Mouse (Mus musculus) embryonic facial prominence, embryonic 11.5 days (tissue): ENCODE measurements around the gene Csde1. TPM values are rescaled to one million over a fixed set of nuclear protein-coding genes. Genes with fewer than 3 reads are reported as not detected.
A peak's percentile ranks its signal among the peaks of the same experiment; 100 is the strongest.

Experiments
- ATAC-seq: fragments of 200-750 bp; cut with Nextera tagmentation; replicated peaks from 2 replicates; pipeline ENCODE4 v1.8.0; 2017; ENCODE audit warnings: low read depth; ENCODE audit not compliant: insufficient number of reproducible peaks, low FRiP score, low TSS enrichment
- DNase-seq: peaks from one replicate; pipeline ENCODE4 v3.0.0-alpha.2; 2015; ENCODE audit warnings: low spot score
- H3K27ac ChIP-seq: fragments of 300-500 bp; sonication (generic); replicated peaks from 2 replicates; pipeline ENCODE4 v1.5.1; 2014; ENCODE audit warnings: mild to moderate bottlenecking, low read depth, low read length, control low read depth
- H3K27me3 ChIP-seq: fragments of 300-500 bp; sonication (generic); 2 replicates; pipeline ENCODE4 v1.6.1; 2014; ENCODE audit warnings: mild to moderate bottlenecking, low read length, moderate library complexity, mixed read lengths; ENCODE audit not compliant: control insufficient read depth, insufficient read depth
- H3K36me3 ChIP-seq: fragments of 300-500 bp; sonication (generic); replicated peaks from 2 replicates; pipeline ENCODE4 v1.6.1; 2014; ENCODE audit warnings: low read depth, mild to moderate bottlenecking, low read length, moderate library complexity, mixed read lengths; ENCODE audit not compliant: control insufficient read depth, insufficient read depth
- H3K4me1 ChIP-seq: fragments of 300-500 bp; sonication (generic); 2 replicates; pipeline ENCODE4 v1.6.1; 2014; ENCODE audit warnings: low read length, mixed read lengths; ENCODE audit not compliant: control insufficient read depth, insufficient read depth
- H3K4me2 ChIP-seq: fragments of 300-500 bp; sonication (generic); 2 replicates; pipeline ENCODE4 v1.6.1; 2014; ENCODE audit warnings: low read depth, mild to moderate bottlenecking, control low read depth, low read length, moderate library complexity
- H3K4me3 ChIP-seq: fragments of 300-500 bp; sonication (generic); 2 replicates; pipeline ENCODE4 v1.5.1; 2014; ENCODE audit warnings: low read depth, low read length, control low read depth
- H3K9ac ChIP-seq: fragments of 300-500 bp; sonication (generic); replicated peaks from 2 replicates; pipeline ENCODE4 v1.6.1; 2014; ENCODE audit warnings: mild to moderate bottlenecking, control low read depth, low read length
- H3K9me3 ChIP-seq: fragments of 300-500 bp; sonication (generic); replicated peaks from 2 replicates; pipeline ENCODE4 v1.6.1; 2016; ENCODE audit warnings: mild to moderate bottlenecking, low read length, inconsistent platforms, mixed read lengths; ENCODE audit not compliant: control insufficient read depth
- WGBS: fragments of 180-500 bp; shearing (Covaris S2); extraction: QIAGEN DNeasy Blood & Tissue Kit; methylation state at CpG from one replicate; pipeline ENCODE4 v1.1.7; 2014; 5-methylcytosine and 5-hydroxymethylcytosine counted together
- polyA plus RNA-seq: library from polyadenylated mRNA; unstranded; fragments of >200 nt; fragmentation: Nextera tagmentation; extraction: Ambion mirVana; gene quantifications from 2 replicates; pipeline ENCODE4 v1.2.1, GENCODE M21; 2014

Csde1 gene
- polyA plus RNA-seq, 1 experiment from 2014 or later, result 576 TPM

GRCm38 (mm10) chr3:103098662-103099061 lies 78.4 kb downstream of the Csde1 start:
- Histone ChIP-seq H3K4me1 (no peaks in the 10 kb centered on the region; the same call in 1 of the 2 replicates), H3K27ac (no peak overlapping the region), H3K27me3 (no peaks in the 10 kb centered on the region), H3K4me2 (no peak overlapping the region), H3K4me3 (no peak overlapping the region), H3K9me3 (no peaks in the 10 kb centered on the region), H3K36me3 (no peaks in the 10 kb centered on the region), H3K9ac (no peak overlapping the region)
- WGBS, result 76% methylated on average over 23 of the region's 23 CpGs
- ATAC-seq (no peak), DNase-seq (no peak)

GRCm38 (mm10) chr3:103099667-103100066 lies 79.4 kb downstream of the Csde1 start:
- no peak overlapping the region for H3K4me2 ChIP-seq
- DNase-seq (no peak), ATAC-seq (no peak)
- WGBS, result 80% methylated on average over 6 of the region's 6 CpGs
- no peaks in the 10 kb centered on the region; the same call in 1 of the 2 replicates for H3K4me1 ChIP-seq
- no peaks in the 10 kb centered on the region for H3K27me3 ChIP-seq
- no peaks in the 10 kb centered on the region for H3K9me3 ChIP-seq
- no peak overlapping the region for H3K9ac ChIP-seq
- no peak overlapping the region for H3K4me3 ChIP-seq
- H3K36me3 ChIP-seq, result no peaks in the 10 kb centered on the region
- H3K27ac ChIP-seq, result no peak overlapping the region

GRCm38 (mm10) chr3:103100735-103101134 lies 80.5 kb downstream of the Csde1 start:
- H3K9me3 ChIP-seq, result no peaks in the 10 kb centered on the region
- ATAC-seq, result no peak
- no peak overlapping the region for H3K4me3 ChIP-seq
- DNase-seq, result no peak
- H3K4me2 ChIP-seq, result no peak overlapping the region
- WGBS, result 55% methylated on average over 2 of the region's 2 CpGs
- no peak overlapping the region for H3K27ac ChIP-seq
- no peaks in the 10 kb centered on the region; the same call in 1 of the 2 replicates for H3K4me1 ChIP-seq
- H3K36me3 ChIP-seq, result no peaks in the 10 kb centered on the region
- H3K9ac ChIP-seq, result no peak overlapping the region
- H3K27me3 ChIP-seq, result no peaks in the 10 kb centered on the region

GRCm38 (mm10) chr3:103101194-103101593 lies 81.0 kb downstream of the Csde1 start:
- no peaks in the 10 kb centered on the region for H3K27me3 ChIP-seq
- H3K9ac ChIP-seq, result no peak overlapping the region
- ATAC-seq, result no peak
- DNase-seq, result no peak
- no peaks in the 10 kb centered on the region for H3K36me3 ChIP-seq
- H3K4me2 ChIP-seq, result no peak overlapping the region
- WGBS, result 69% methylated on average over 5 of the region's 5 CpGs
- no peak overlapping the region for H3K4me3 ChIP-seq
- H3K4me1 ChIP-seq, result no peaks in the 10 kb centered on the region; the same call in 1 of the 2 replicates
- no peak overlapping the region for H3K27ac ChIP-seq
- no peaks in the 10 kb centered on the region for H3K9me3 ChIP-seq

GRCm38 (mm10) chr3:103101909-103102308 lies 81.7 kb downstream of the Csde1 start:
- no peaks in the 10 kb centered on the region for H3K36me3 ChIP-seq
- ATAC-seq (0 out of 2 replicates have a peak, but pooled peaks have one; percentile 40), DNase-seq (no peak)
- H3K4me3 ChIP-seq, result peak overlapping the region; percentile 58
- 2% methylated on average over 14 of the region's 14 CpGs for WGBS
- H3K27me3 ChIP-seq, result no peaks in the 10 kb centered on the region
- peak overlapping the region; percentile 92 for H3K4me2 ChIP-seq
- no peaks in the 10 kb centered on the region; the same call in 1 of the 2 replicates for H3K4me1 ChIP-seq
- no peak overlapping the region for H3K27ac ChIP-seq
- H3K9ac ChIP-seq, result peak overlapping the region; percentile 65
- H3K9me3 ChIP-seq, result no peaks in the 10 kb centered on the region

GRCm38 (mm10) chr3:103102454-103103390 lies 82.5 kb downstream of the Csde1 start, which contains the start of gene Dennd2c:
Gene Dennd2c (plus strand): TSS chr3:103102604.
- H3K4me1 ChIP-seq, result no peaks in the 10 kb centered on the region; the same call in 1 of the 2 replicates
- peak within 1 kb of the TSS; percentile 58 for H3K4me3 ChIP-seq
- H3K9ac ChIP-seq, result peak within 1 kb of the TSS; percentile 65
- H3K36me3 ChIP-seq, result no peaks in the 10 kb centered on the region
- no peaks in the 10 kb centered on the region for H3K9me3 ChIP-seq
- DNase-seq, result peak; percentile 93
- peak; percentile 93 for ATAC-seq
- H3K4me2 ChIP-seq, result peak within 1 kb of the TSS; percentile 92
- H3K27me3 ChIP-seq, result no peaks in the 10 kb centered on the region
- WGBS, result 1% methylated on average over 70 of the region's 72 CpGs
- 0 out of 2 replicates have a peak within 1 kb of the TSS, but pooled peaks have one; percentile 5 for H3K27ac ChIP-seq

Other genes starting within 250 kb of the Csde1 start
- gene Tshb, start 237.7 kb upstream of the Csde1 start, polyA plus RNA-seq, result 0.04 and 0.15 TPM in 2 replicates
- not detected in 2 replicates for gene Sycp1, start 84.3 kb upstream of the Csde1 start, polyA plus RNA-seq
- gene Nr1h5, start 56.3 kb upstream of the Csde1 start, polyA plus RNA-seq, result 0.15 and 0.20 TPM in 2 replicates
- gene Sike1, start 24.7 kb upstream of the Csde1 start, polyA plus RNA-seq, result 71.2 and 76.7 TPM in 2 replicates
- 122 and 127 TPM in 2 replicates for gene Nras, start 37.9 kb downstream of the Csde1 start, polyA plus RNA-seq
- 0.56 TPM in 1 of 2 replicates, not detected in the other for gene Ampd1, start 53.6 kb downstream of the Csde1 start, polyA plus RNA-seq
- 3.6 and 4.8 TPM in 2 replicates for gene Dennd2c, start 82.2 kb downstream of the Csde1 start, polyA plus RNA-seq
- 276 and 293 TPM in 2 replicates for gene Bcas2, start 151.2 kb downstream of the Csde1 start, polyA plus RNA-seq